Mouse (Mus musculus): ENCODE data around the gene Ptcd2. TPM values are rescaled to one million over a fixed set of nuclear protein-coding genes. Genes with fewer than 3 reads are reported as not detected.
"Not testable (repeated sequence)": the region's sequence is repeated elsewhere in the genome, so short reads cannot be mapped to it uniquely, and the experiment has no call there.

The Ptcd2 gene
- polyA plus RNA-seq, 1 experiment from 2014 or later = 54.1 TPM

DNA sequence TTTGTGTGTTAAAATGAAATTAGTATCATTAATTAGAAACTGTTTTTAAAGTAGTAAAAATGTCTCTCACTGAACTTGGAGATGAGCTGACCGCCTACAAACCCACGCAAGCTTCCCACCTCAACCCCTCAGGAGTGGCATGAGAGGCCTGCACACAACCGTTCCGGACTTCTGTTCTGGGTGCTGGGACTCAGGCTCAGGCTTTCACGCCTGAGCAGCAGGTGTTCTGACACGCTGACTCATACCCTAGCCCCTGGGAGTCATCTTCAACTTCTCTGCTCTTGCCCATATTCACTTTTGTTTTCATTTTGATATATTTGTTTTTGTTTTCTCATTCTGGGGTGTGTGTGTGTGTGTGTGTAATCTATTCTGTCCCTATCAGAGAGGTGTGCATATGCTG, 5.5 kb upstream of the Ptcd2 start:
- Histone ChIP-seq H3K4me2 (no peak overlapping the region), H3K27ac (ENCODE audit: low read depth, low read length) (no peak overlapping the region), H3K36me3 (ENCODE audit: control insufficient read depth, insufficient read depth, low read length) (peaks cover 3% of the 10 kb centered on the region; the same call in 1 of the 2 replicates), H3K4me3 (ENCODE audit: low read depth, low read length) (no peak overlapping the region), H3K27me3 (ENCODE audit: control insufficient read depth, insufficient read depth, low read length) (no peaks in the 10 kb centered on the region), H3K9me3 (ENCODE audit: control insufficient read depth, low read length) (no peaks in the 10 kb centered on the region), H3K9ac (ENCODE audit: low read length) (no peak overlapping the region), H3K4me1 (ENCODE audit: control insufficient read depth, insufficient read depth, low read length) (peaks cover 5% of the 10 kb centered on the region)
- WGBS = 85% methylated on average over 6 of the region's 6 CpGs
- DNase-seq (ENCODE audit: low spot score, missing footprints) (no peak), ATAC-seq (ENCODE audit: low FRiP score) (no peak)

DNA sequence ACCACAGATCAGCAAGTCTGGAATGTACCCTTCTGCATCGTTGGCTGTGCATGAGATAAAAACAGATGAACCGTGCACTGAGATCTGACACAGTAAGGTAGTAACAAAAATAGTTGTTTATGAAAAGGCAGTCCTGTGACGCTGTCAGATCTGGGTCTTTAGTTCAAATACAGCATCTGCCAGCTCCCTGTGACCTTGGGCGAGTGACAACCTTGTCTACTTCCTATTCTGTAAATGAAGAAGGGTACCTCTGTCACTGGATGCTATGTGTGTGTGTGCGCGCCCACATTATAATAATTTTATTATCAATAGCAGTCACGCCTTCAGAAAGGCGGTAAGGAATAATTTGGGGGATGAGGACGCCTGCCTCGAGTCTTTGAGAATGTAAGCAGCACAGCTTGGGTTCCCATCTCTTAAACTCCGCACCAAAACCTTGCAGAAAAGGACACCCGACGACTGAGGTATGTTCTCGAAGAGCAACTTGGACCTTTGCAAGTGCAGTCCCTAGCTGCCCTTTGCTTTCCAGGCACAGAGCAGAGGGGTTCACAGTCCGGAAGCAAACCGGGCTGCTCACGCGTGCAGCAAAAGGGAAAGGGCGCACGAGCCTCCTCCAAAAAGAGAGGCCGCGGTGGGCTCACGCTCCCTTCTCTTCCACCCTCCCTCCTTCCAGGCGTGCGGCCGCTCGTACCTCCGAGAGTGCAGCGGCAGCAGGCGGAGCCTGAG, 468 bp downstream of the Ptcd2 start:
- H3K36me3 ChIP-seq (ENCODE audit: control insufficient read depth, insufficient read depth, low read length) = peaks cover 16% of the 10 kb centered on the region; the same call in 1 of the 2 replicates
- peak overlapping the region; percentile 72 for H3K27ac ChIP-seq (ENCODE audit: low read depth, low read length)
- WGBS = 3% methylated on average over 30 of the region's 30 CpGs
- H3K4me2 ChIP-seq = peak overlapping the region; percentile 74
- peak overlapping the region; percentile 87 for H3K4me3 ChIP-seq (ENCODE audit: low read depth, low read length)
- peak overlapping the region; percentile 93 for H3K9ac ChIP-seq (ENCODE audit: low read length)
- peaks cover 10% of the 10 kb centered on the region for H3K4me1 ChIP-seq (ENCODE audit: control insufficient read depth, insufficient read depth, low read length)
- no peaks in the 10 kb centered on the region for H3K9me3 ChIP-seq (ENCODE audit: control insufficient read depth, low read length)
- H3K27me3 ChIP-seq (ENCODE audit: control insufficient read depth, insufficient read depth, low read length) = no peaks in the 10 kb centered on the region
- ATAC-seq (ENCODE audit: low FRiP score) = peak; percentile 85
- DNase-seq (ENCODE audit: low spot score, missing footprints) = no peak

DNA sequence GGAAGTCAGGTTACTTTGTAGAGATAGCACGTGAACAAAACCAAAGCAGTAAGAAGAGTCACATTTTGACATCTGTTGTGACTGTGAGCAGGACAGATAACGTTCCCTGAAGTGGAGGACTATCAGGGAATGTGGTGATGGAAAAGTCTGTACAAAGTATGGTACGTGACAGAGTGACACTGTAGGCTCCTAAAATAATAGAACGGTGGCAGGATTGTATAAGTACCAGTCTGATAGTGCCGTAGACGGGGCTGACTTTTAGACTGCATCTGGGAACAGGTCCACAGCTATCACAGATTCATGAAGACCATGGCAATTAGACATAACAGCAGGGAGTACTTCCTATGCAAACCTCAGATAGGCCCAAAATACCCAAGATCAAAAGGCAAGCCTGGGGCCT, 3.0 kb downstream of the Ptcd2 start:
- Histone ChIP-seq H3K36me3 (ENCODE audit: control insufficient read depth, insufficient read depth, low read length) (peaks cover 13% of the 10 kb centered on the region; the same call in 1 of the 2 replicates), H3K4me1 (ENCODE audit: control insufficient read depth, insufficient read depth, low read length) (peaks cover 10% of the 10 kb centered on the region), H3K9ac (ENCODE audit: low read length) (no peak overlapping the region), H3K4me2 (no peak overlapping the region), H3K4me3 (ENCODE audit: low read depth, low read length) (no peak overlapping the region), H3K9me3 (ENCODE audit: control insufficient read depth, low read length) (no peaks in the 10 kb centered on the region), H3K27ac (ENCODE audit: low read depth, low read length) (no peak overlapping the region), H3K27me3 (ENCODE audit: control insufficient read depth, insufficient read depth, low read length) (no peaks in the 10 kb centered on the region)
- no peak for ATAC-seq (ENCODE audit: low FRiP score)
- no peak for DNase-seq (ENCODE audit: low spot score, missing footprints)
- WGBS = 96% methylated on average over 6 of the region's 6 CpGs

DNA sequence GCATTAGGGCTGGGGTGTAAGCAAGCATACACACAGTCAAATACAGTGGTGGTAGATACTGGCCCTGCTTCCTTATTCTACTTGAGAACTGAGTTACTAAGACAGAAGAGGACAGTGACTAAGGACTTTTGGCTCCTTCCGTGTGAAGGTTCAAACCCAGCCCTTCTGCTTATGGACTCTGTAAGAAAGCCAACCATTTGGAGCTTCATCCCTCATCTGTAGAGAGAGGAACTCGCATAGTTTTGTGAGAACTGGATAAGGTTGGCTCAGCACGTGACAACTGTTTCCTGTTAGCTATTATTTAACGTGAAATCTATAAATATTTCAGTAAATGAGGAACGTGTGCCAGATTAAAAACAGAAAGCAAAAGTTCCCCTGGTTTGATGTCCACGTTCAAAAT, 7.0 kb downstream of the Ptcd2 start:
- 91% methylated on average over 6 of the region's 6 CpGs for WGBS
- H3K36me3 ChIP-seq (ENCODE audit: control insufficient read depth, insufficient read depth, low read length) = peaks cover 16% of the 10 kb centered on the region
- DNase-seq (ENCODE audit: low spot score, missing footprints) (no peak), ATAC-seq (ENCODE audit: low FRiP score) (no peak)
- no peak overlapping the region for H3K4me2 ChIP-seq
- no peak overlapping the region for H3K27ac ChIP-seq (ENCODE audit: low read depth, low read length)
- no peaks in the 10 kb centered on the region for H3K27me3 ChIP-seq (ENCODE audit: control insufficient read depth, insufficient read depth, low read length)
- H3K4me3 ChIP-seq (ENCODE audit: low read depth, low read length) = no peak overlapping the region
- H3K9ac ChIP-seq (ENCODE audit: low read length) = no peak overlapping the region
- no peaks in the 10 kb centered on the region for H3K9me3 ChIP-seq (ENCODE audit: control insufficient read depth, low read length)
- no peaks in the 10 kb centered on the region for H3K4me1 ChIP-seq (ENCODE audit: control insufficient read depth, insufficient read depth, low read length)

DNA sequence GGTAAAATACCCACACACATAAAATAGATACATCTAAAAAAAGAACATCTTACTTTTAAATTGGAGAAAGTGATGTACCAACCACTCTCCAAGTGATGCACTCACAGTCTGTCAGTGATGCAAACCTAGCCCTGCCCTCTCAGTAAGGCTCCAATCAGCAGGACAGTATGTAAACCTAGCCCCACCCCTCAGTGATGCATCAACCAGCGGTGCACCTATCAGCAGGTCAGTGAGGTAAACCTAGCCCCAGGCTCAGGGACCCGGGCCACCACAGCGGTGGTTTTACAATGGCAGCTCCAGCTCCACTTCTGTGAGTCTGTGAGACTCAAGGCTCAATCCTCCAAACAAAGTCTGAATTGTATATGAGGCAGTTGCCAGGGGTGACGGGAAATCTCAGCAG, 13.2 kb downstream of the Ptcd2 start:
- ATAC-seq (ENCODE audit: low FRiP score) = no peak
- Histone ChIP-seq H3K27me3 (ENCODE audit: control insufficient read depth, insufficient read depth, low read length) (no peaks in the 10 kb centered on the region), H3K36me3 (ENCODE audit: control insufficient read depth, insufficient read depth, low read length) (peaks cover 11% of the 10 kb centered on the region)

DNA sequence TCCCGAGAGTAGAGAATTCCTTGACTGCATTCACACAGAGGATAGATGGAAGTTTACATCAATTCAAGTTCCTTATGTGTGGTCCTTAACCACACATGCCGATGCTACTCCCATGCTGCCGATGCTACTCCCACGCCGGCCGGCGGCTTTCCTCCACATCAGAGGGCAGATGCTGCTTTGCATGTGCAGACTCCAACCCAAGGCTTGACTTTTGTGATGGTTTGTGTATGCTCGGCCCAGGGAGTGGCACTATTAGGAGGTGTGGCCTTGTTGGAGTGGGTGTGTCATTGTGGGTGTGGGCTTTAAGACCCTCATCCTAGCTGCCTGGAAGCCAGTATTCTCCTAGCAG, 20.2 kb downstream of the Ptcd2 start:
- not testable (repeated sequence) for H3K4me2 ChIP-seq; H3K27me3 ChIP-seq (ENCODE audit: control insufficient read depth, insufficient read depth, low read length); DNase-seq (ENCODE audit: low spot score, missing footprints); H3K4me1 ChIP-seq (ENCODE audit: control insufficient read depth, insufficient read depth, low read length); ATAC-seq (ENCODE audit: low FRiP score); H3K9me3 ChIP-seq (ENCODE audit: control insufficient read depth, low read length); H3K4me3 ChIP-seq (ENCODE audit: low read depth, low read length); H3K9ac ChIP-seq (ENCODE audit: low read length); H3K27ac ChIP-seq (ENCODE audit: low read depth, low read length)
- H3K36me3 ChIP-seq (ENCODE audit: control insufficient read depth, insufficient read depth, low read length) = peaks cover 15% of the 10 kb centered on the region
- WGBS = 87% methylated on average over 8 of the region's 8 CpGs

More for the DNA sequence above, 13.2 kb downstream of the Ptcd2 start:
- Histone ChIP-seq H3K4me3 (ENCODE audit: low read depth, low read length) (no peak overlapping the region), H3K27ac (ENCODE audit: low read depth, low read length) (no peak overlapping the region), H3K4me1 (ENCODE audit: control insufficient read depth, insufficient read depth, low read length) (no peaks in the 10 kb centered on the region), H3K9me3 (ENCODE audit: control insufficient read depth, low read length) (no peaks in the 10 kb centered on the region), H3K9ac (ENCODE audit: low read length) (no peak overlapping the region), H3K4me2 (no peak overlapping the region)
- WGBS = 69% methylated on average over 4 of the region's 4 CpGs
- DNase-seq (ENCODE audit: low spot score, missing footprints) = no peak

DNA sequence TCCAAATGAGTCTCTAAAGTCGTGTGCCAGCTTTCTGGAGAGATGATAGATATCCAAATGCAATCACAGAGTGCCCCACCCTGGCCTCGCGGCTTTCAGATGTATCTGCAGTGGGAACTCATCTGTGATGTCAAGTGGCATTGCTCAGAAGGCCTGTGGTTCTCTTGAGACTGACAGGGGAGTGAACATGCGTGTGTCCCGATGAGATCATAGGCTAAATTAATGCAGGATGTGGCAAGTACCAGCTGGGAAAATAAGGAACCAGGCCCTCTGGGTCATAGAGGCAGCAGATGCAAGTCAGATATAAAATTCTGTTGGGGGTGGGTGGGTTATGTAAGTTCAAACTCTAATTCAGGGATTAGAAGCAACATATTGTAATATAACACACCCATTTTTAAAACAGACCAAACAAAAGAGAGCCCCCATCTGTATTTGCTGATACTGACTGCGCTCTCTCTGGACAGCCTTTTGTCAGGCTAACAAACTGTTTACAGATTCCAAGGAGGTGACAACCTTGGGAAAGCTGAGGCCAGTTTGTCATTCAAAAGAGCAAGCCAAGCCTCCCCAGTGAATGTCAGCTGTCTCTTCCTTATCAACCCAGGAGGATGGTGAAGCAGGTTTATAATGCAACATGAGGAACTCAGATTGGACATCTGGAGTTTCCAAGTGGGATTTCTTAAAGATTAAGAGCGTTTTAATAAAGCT, 20.7 kb downstream of the Ptcd2 start:
- no peak overlapping the region for H3K27ac ChIP-seq (ENCODE audit: low read depth, low read length)
- H3K9me3 ChIP-seq (ENCODE audit: control insufficient read depth, low read length) = no peaks in the 10 kb centered on the region
- no peak for DNase-seq (ENCODE audit: low spot score, missing footprints)
- peaks cover 14% of the 10 kb centered on the region for H3K36me3 ChIP-seq (ENCODE audit: control insufficient read depth, insufficient read depth, low read length)
- H3K4me3 ChIP-seq (ENCODE audit: low read depth, low read length) = no peak overlapping the region
- H3K4me2 ChIP-seq = no peak overlapping the region
- H3K27me3 ChIP-seq (ENCODE audit: control insufficient read depth, insufficient read depth, low read length) = no peaks in the 10 kb centered on the region
- no peaks in the 10 kb centered on the region for H3K4me1 ChIP-seq (ENCODE audit: control insufficient read depth, insufficient read depth, low read length)
- no peak overlapping the region for H3K9ac ChIP-seq (ENCODE audit: low read length)
- WGBS = 77% methylated on average over 7 of the region's 7 CpGs
- peak; percentile 52; the same call in 1 of the 2 replicates for ATAC-seq (ENCODE audit: low FRiP score)

DNA sequence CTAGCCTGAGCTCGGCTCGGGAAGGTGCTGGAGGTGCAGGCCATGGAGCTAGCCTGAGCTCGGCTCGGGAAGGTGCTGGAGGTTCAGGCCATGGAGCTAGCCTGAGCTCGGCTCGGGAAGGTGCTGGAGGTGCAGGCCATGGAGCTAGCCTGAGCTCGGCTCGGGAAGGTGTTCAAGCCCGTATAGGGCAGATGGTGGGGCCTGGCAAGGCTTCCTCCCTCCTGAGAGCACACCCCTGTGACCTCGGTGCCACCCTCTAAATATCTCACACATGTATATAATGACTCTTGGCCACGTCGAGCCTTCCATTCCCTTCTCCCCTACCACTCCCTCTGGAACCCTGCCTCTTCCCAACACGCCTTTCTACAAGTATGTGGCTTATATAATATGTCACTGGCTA, 21.6 kb downstream of the Ptcd2 start:
- H3K27ac ChIP-seq (ENCODE audit: low read depth, low read length); DNase-seq (ENCODE audit: low spot score, missing footprints); ATAC-seq (ENCODE audit: low FRiP score); H3K4me3 ChIP-seq (ENCODE audit: low read depth, low read length); H3K9me3 ChIP-seq (ENCODE audit: control insufficient read depth, low read length); H3K9ac ChIP-seq (ENCODE audit: low read length); H3K4me2 ChIP-seq; H3K27me3 ChIP-seq (ENCODE audit: control insufficient read depth, insufficient read depth, low read length); H3K4me1 ChIP-seq (ENCODE audit: control insufficient read depth, insufficient read depth, low read length): not testable (repeated sequence)
- H3K36me3 ChIP-seq (ENCODE audit: control insufficient read depth, insufficient read depth, low read length) = peaks cover 14% of the 10 kb centered on the region
- WGBS = 94% methylated on average over 13 of the region's 13 CpGs

DNA sequence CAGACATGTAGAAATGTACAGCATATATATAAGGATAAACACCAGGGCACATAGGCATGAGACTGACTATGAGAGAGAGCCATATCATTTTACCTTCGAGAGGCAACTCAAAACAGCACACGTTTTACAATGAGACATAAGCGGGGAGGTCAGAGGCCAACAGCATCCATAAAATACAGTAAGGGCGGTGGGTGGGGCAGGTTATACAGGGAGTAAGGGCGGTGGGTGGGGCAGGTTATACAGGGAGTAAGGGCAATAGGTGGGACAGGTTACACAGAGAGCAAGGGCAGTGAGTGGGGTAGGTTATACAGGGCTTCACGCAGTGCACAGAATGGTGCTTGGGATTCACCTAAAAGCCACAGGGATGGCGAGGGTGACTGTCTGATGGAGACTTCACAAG, 24.1 kb downstream of the Ptcd2 start:
- Histone ChIP-seq H3K36me3 (ENCODE audit: control insufficient read depth, insufficient read depth, low read length) (peaks cover 11% of the 10 kb centered on the region), H3K4me3 (ENCODE audit: low read depth, low read length) (no peak overlapping the region), H3K9me3 (ENCODE audit: control insufficient read depth, low read length) (no peaks in the 10 kb centered on the region), H3K27me3 (ENCODE audit: control insufficient read depth, insufficient read depth, low read length) (no peaks in the 10 kb centered on the region), H3K4me2 (no peak overlapping the region), H3K9ac (ENCODE audit: low read length) (no peak overlapping the region), H3K27ac (ENCODE audit: low read depth, low read length) (no peak overlapping the region), H3K4me1 (ENCODE audit: control insufficient read depth, insufficient read depth, low read length) (no peaks in the 10 kb centered on the region)
- 92% methylated on average over 7 of the region's 7 CpGs for WGBS
- ATAC-seq (ENCODE audit: low FRiP score) = no peak
- no peak for DNase-seq (ENCODE audit: low spot score, missing footprints)

Measured in midbrain, embryonic 11.5 days (tissue).